Mouse (Mus musculus): Measurements from ENCODE around the gene Rpl10a.
A peak's percentile ranks its signal among the peaks of the same experiment; 100 is the strongest.
"Not testable (repeated sequence)": the region's sequence is repeated elsewhere in the genome, so short reads cannot be mapped to it uniquely, and the experiment has no call there.

The Rpl10a gene

DNA sequence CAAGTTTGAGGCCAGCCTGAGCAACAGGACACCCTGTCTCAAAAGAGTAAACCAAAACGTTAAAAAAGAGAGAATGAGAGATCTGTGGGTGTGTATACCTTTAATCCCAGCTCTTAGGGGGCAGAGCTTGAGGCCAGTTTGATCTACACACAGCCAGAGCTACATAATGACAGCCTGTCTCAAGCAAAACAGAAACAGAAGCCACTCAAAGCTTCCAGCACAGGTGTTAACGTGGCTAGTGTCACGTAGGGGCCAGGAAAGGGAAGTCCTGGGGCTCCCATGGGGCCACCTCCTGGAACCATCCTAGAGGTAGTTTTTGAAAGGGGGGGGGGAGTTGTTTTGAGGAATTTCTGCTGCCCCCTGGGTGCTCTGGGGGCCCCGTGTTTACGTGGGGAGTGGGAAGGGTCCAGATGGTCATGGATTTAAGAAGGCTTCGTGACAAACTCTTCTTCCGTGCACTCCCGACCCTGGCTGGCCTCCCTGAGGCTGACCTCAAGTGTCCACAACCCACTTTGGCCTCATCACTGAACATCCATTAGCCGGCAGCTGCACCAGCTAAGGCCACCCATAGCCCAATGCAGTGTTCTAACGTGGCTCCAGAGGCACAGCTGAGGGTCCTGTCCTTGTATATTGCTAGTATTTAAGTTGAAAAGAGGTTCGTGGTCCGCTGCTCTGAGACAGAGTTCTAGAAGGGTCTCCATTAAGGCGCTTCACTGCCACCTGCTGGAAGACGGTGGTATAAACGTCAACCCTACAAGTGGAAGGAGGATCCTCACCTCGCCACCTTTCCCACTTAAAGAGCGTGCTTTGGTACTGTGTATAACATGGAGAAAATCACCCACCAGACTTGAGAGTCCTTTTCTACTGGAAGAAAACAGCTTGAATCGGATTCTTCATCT is 19.7 kb upstream of the Rpl10a start:
- peak; percentile 32; the same call in 1 of the 2 replicates for ATAC-seq (ENCODE audit: low TSS enrichment)

DNA sequence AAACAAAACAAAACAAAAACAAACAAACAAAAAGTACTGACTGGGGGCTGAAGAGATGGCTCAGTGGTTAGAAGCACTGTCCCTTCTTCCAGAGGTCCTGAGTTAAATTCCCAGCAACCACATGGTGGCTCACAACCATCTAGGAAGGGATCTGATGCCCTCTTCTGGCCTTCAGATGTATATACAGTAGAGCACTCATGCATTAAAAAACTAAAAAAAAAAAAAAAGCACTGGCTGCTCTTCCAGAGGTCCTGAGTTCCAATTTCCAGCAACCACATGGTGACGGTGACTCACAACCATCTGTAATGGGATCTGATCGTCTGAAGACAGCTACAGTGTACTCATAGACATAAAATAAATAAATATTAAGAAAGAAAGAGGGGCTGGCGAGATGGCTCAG is 17.4 kb upstream of the Rpl10a start:
- no peak for ATAC-seq (ENCODE audit: low TSS enrichment)

DNA sequence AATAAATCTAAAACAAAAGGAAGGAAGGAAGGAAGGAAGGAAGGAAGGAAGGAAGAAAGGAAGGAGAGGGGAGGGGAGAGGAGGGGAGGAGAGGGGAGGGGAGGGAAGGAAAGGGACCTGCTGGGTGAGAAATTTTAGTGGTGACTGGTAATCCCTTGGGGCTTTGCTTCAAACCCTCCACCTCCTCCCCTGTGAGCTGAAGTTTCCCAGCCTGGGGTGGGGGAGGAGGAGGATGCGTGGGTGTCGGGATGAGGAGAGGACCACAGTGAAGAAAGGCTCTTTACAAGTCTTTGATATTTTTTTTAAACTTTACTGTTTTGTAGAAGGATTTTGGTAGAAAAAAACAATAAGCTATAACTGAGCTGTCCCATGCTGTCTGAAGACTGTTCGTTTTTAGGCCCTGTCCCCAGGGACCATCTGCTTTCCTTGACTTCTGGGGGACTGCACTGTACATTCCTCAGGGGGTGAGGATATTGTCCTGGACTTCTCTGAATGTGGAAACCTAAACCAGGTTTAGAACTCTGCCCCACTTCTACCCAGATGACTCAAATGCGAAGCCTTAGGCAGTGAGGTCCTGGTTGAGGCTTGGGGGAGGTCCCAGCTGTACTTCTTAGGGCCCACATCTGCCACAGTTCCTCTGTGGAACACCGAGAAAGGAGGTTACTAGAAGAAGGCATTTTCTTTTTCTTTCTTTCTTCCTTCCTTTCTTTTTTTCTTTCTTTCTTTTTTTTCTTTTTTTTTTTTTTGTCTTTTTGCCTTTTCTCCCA is 16.7 kb upstream of the Rpl10a start:
- no peak for ATAC-seq (ENCODE audit: low TSS enrichment)

DNA sequence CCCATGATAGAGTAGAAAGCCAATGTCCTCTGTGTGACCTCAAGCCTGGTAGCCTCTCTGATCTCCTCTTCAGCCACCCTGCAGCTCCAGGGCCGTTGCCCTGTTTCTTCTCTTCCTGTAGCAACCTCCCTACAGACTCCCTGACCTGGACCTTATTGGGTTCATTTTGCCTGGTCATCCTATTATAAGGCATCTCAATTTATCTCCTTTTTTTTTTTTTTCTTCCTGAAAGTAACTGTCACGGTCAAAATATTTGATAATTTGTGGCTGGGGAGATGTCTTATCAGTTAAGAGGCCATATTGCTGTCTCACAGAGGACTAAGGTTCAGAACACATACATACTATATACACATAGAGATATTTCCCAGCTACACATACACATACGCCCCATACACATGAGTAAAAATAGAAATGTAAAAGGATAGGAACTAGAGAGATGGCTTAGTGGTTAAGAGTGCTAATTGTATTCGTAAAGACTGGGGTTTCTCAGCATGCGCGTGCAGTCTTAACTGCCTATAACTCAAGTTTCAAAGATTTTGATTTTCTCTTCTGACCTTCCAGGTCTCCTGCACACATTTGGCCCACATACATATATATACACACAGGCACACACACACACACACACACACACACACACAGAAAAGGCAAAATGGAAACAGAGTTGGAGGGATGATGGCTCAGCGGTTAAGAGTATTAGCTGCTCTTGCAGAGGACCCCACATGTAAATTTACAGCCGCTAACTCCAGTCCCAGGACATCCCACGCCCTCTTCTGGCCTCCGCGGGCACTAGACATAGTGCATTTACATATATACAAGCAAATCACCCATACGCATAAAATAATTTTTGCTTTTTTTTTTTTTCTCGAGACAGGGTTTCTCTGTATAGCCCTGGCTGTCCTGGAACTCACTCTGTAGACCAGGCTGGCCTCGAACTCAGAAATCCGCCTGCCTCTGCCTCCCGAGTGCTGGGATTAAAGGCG is 15.7 kb upstream of the Rpl10a start:
- ATAC-seq (ENCODE audit: low TSS enrichment), result no peak

DNA sequence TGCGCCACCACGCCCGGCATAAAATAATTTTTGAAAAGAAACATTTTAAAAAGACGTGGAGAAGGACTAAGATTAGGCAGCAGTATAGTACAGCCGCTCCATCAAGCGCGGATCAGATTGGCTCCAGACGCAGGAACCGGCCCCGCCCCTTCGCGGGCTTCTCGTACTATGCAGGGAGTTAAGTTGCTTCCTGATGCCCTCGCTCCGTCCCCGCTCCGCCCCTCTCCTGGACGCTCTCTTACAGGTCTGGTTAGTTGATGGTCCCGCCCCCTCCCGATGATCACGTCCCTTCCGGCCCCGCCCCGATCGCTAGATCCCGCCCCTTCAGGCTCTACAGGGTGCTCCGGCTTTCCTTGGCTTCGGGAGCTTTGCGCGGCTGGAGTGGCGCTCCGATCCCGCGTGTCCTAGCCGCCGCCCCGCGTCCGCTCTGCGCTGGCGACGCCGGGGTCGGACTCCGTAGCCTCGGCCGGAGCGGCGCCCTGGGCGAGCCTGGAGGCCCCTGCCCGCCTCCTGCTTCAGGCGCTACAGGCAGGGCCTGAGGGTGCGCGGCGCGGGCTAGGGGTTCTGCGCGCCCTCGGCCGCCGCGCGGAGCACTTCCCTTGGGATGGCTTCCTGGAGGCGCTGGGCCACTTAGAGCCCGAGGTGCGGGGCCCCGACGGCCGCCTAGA is 14.9 kb upstream of the Rpl10a start, which contains the start of gene Fance:
Gene Fance (plus strand): TSS at position 308 of the 668 bp plus-strand sequence.
- peak; percentile 92 for ATAC-seq (ENCODE audit: low TSS enrichment)

DNA sequence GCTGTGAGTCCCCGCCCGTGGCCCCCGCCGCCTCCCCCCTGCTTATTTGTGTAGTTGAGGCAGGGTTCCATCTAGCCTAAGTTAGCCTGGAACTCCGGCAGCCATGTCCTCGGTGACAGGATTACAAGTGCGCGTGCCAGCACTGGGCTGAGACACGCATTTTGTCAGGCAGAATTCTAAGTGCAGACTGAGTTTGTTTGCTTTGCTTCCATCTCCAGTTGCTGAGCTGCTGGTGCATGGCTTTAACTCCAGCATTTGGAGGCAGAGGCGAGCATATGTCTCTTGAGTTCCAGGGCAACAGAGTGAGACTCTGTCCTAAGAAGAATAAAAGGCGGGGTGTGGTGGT is 14.4 kb upstream of the Rpl10a start:
- ATAC-seq (ENCODE audit: low TSS enrichment), result peak; percentile 31

DNA sequence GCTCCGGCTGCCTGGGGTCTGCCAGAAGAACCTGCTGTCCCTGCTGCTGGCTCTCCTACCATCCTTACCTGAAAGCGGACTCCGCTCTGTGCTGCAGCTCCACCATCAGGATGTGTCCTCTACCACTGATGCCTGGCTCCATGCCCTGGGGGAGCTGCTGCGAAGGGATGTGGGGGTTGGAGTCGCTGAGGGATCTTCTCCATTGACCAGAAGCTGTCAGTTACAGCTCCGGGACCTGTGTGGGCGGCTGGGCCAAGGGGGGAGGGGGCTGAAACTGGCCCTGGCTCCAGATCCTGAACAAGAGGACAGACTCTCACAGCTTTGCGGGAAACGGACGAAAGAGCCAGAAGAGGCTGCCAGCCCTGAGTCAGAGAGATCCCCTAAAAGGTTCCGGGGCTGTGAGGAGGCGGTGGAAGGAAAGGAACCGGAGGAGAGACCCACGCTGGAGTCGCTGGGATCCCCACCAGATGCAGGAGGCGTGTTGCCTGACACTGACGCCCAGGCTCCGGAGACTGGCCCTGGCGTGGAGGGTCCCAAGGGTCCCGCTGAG is 12.6 kb upstream of the Rpl10a start:
- ATAC-seq (ENCODE audit: low TSS enrichment), result no peak

DNA sequence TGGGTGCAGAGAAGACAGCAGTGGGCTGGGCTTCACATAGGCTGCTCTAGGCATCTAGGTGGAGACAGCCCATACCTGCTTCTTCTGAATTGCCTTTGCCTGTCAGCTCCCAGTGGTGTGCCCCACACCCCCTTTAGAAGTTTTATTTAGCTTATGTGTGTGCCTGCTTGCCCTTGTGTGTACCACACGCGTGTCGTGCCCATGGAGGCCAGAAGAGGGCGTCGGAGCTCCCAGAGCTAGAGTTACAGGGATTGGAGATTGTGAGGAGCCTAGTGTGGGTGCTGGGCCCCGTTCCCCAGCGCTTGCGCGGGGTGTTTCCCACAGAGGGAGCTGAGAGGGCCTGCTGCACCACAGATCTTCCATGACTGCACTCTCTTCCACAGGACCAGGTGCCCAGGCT is 11.8 kb upstream of the Rpl10a start:
- ATAC-seq (ENCODE audit: low TSS enrichment), result no peak

DNA sequence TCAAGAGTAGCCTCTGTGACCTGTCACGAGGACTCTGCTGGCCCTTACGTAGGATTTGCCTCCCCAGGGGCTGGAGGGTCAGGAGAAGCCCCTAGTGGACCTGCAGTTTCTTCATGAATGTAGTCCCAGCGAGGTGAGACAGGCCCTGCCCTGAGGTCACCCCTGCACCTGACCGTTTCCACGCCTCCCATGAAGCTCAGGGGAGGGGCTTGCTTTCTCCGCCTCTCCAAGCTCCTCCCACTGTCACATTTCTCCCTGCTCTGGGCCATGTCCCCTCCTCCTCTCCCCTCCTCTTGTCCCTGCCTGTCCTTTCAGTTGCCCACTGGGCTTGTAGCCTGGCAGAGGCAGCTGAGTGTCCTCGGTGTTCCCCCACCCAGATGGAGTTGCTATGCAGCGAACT is 11.2 kb upstream of the Rpl10a start:
- ATAC-seq (ENCODE audit: low TSS enrichment), result no peak

DNA sequence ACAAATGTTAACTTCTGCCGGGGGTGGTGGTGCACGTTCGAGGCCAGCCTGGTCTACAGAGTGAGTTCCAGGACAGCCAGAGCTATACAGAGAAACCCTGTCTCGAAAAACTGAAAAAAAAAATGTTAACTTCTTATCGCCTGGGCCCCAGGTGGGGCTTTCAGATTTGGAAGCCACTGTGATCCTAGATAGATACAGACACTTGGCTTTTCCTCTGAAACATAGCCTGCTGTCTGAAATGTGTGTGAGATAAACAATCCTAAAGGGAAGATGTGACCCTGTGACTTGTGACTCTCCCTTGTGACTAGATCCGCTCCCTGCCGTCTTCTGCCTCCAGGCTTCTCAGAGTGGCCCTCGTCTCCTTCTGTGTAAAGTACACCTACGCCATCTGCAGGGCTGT is 10.5 kb upstream of the Rpl10a start:
- ATAC-seq (ENCODE audit: low TSS enrichment), result no peak

DNA sequence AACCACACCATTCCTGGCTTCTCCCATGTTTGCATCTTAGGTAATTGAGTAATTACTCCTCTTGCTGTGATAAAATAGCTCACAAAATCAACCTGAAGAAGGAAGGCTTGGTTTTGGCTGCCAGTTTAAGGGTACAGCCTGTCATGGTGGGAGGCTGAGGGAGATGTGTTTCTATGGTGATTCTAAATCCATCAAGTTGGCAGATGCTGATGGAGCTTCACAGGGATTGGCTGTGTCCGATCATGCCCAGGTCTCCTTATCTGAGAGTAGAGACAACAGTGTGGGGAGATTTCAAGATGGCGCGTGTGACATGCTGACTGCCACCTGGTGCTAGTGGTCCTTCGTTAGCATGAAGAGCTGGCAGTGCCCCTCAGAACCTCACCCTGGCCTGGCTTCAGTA is 6.6 kb upstream of the Rpl10a start:
- no peak for ATAC-seq (ENCODE audit: low TSS enrichment)

DNA sequence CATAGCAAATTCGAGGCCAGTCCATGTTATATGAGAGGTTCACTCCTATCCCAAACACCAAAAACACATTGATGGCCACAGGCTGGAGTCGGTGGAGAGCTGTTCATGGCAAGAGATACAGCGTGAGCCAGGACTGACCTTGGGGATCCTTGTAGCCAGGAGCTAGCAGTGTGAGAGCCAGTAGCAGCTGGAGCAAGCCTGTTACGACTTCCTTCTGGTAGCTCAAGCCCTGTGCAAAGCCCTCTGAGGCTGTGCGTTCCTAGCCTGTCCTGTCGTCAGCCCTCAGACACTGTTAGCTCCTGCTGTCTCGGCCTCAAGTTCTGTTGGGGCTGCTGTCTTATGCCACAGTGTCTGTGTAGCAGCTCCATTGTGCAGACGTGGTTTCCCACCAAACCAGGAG is 4.5 kb upstream of the Rpl10a start:
- no peak for ATAC-seq (ENCODE audit: low TSS enrichment)

DNA sequence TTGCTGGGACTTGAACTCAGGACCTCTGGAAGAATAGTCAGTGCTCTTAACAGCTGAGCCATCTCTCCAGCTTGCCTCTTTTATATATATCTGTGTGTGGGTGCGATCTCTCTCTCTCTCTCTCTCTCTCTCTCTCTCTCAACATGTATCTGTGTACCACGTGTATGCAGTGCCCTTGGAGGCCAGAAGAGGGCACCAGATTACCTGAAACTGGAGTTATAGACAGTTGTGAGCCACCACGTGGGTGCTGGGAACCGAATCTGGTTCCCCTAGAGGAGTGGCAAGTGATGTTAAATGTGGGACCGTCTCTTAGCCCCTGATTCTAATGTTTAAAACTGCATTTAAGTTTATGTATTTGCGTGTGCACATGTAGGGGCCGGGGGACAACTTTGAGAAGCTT is 3.9 kb upstream of the Rpl10a start:
- ATAC-seq (ENCODE audit: low TSS enrichment), result not testable (repeated sequence)

DNA sequence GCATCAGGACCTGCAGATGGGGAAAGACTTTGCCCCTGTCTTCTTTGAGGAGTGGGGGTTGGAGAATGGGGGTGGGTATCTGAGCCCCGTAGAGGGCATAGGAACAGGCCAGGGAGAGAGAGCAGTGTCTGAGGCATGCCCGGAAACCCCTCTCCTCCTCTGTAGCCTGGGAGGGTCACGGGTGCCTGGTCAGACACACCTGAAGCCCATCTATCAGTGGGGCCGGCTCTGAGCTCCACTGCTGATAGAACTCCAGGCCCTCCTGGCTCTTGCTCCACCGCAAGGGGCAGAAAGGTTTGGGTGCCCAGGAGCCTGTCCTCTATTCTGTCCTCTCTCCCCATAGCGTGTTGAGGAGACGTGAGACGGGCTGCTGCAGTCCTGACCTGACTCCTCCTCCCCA is 2.5 kb upstream of the Rpl10a start:
- no peak for ATAC-seq (ENCODE audit: low TSS enrichment)

DNA sequence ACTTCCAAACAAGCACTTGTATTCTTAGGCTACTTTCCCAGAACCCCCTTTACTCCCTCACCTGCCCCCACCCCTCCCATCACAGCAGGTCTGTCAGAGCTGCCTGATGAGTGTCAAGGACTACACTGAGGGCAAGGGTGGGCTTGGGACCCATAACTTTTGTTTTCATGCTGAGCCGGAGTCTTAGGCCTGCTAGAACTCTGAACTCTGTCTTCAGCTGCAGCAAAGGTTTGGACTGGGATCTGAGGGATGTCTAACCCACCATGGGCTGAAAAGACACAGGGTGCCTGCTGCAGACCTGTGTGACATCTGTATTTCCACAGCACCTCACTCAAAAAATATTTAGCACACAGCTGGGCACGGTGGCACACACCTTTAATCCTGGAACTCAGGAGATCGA is 1.3 kb upstream of the Rpl10a start:
- no peak for ATAC-seq (ENCODE audit: low TSS enrichment)

DNA sequence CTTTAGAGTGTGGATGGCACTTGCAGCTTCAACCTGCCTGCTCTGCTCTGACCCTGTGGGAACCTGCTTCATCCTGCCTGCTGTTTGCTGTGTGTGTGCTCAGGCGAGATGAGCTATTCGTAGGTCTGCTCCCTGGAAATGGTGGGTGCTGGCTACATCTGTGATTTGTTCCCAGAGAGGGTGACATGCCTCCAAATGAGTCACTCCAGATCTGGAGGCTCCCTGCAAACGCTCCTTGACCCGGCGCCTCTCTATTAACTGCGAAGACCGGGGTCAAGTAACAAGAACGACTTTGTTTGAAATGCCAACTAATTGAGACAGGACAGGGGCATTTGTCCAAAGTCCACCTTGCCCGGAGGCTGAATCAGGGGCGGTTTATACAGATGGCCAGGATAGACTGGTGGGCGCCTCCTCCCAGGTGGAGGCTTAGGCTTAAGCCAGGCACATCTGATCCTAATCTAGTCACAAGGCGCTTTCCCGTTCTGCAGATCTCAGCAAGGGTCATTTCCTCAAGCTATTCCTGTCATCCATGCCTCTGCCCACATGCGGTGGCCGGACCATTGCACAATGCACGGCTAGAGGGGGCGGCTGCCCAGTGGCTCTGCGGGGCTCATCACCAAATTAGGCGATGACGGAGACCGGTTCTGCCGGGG is 472 bp upstream of the Rpl10a start:
- peak; percentile 39; the same call in 1 of the 2 replicates for ATAC-seq (ENCODE audit: low TSS enrichment)

DNA sequence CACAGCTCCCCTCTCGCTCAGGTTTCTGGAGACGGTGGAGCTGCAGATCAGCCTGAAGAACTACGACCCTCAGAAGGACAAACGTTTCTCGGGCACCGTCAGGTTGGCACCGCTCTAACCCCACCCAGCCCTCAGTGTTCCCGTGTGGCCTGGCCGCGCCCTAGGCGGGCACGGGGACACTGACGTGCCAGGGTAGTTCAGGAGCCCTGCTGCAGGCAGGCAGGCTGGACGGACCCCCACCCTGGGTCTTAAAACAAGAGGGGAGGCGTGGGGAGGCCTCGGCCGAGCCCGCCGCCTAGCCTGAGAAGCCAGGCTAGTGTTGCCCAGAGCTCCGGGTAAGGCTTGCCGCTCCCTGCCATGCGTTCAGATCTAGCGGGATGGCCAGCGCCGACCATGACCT is 675 bp downstream of the Rpl10a start:
- ATAC-seq (ENCODE audit: low TSS enrichment), result peak; percentile 3; the same call in 1 of the 2 replicates

DNA sequence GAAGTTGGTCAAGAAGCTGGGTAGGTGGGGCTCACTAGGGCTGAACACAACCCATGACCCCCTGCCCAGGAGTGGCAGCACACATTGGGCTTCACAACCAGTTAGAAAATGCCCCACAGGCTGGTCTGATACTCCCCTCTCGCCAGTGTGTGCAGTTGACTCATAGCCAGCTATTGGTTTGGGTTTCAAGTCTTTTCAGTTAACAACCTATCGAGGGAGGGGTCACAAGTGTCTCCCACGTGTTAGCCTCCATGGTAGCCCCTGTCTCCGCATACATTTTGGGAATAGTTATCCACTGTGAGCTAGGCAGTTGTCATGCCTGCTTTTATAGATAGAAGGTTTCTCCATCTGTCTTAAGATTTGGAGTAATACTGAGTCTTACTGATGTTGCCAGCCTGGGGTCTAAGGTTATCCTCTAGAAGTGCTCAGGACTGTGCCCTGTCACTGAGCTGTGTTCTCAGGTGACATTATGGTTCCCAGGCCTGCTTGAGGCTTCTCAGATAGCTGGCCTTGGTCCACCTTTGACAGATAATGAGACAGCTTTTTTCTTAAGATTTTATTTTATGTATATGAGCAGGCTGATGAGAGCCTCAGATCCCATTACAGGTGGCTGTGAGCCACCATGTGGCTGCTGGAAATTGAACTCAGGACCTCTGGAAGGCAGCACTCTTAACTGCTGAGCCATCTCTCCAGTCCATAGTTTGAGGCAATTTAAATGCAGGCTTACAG is 1.4 kb downstream of the Rpl10a start:
- ATAC-seq (ENCODE audit: low TSS enrichment), result no peak

DNA sequence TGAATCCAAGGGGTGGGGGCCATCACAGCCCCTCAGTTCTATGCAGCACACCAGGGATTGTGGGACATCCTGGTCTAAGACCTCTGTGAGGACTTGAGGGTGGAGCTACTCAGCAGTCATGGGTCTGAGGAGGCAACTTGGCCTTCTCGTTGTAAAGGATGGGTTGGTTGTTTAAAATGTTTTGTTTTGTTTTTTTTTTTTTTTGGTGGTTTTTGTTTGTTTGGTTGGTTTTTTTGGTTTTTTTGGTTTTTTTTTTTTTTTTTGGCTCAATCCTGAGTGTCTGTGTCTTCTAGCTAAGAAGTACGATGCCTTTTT is 1.9 kb downstream of the Rpl10a start:
- no peak for ATAC-seq (ENCODE audit: low TSS enrichment)

DNA sequence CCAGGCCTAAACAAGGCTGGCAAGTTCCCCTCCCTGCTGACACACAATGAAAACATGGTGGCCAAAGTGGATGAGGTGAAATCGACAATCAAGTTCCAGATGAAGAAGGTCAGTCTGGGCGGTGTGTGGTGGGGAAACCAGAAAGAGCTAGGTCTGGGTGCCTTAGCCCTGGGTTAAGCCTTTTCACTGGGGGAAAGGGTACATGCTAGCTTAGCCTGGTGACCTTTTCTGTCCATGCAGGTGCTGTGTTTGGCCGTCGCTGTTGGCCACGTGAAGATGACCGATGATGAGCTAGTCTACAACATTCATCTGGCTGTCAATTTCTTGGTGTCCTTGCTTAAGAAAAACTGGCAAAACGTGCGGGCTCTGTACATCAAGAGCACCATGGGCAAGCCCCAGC is 2.3 kb downstream of the Rpl10a start:
- not testable (repeated sequence) for ATAC-seq (ENCODE audit: low TSS enrichment)

Data from frontal cortex, adult (tissue).